Mouse (Mus musculus) splenic B cell, adult 2 months (primary cell): Measurements from ENCODE around the gene Tal1.

Source experiments
- DNase-seq: peaks from one replicate; pipeline ENCODE4 v3.0.0-alpha.2; 2011; ENCODE audit warnings: low read depth, low spot score
- H3K27me3 ChIP-seq: 2 replicates; pipeline ENCODE4 v1.6.1; 2012; ENCODE audit warnings: mild to moderate bottlenecking, low read length, moderate library complexity, mixed read lengths; ENCODE audit not compliant: control insufficient read depth, poor library complexity, insufficient read depth, severe bottlenecking
- H3K36me3 ChIP-seq: 2 replicates; pipeline ENCODE4 v1.6.1; 2012; ENCODE audit warnings: mild to moderate bottlenecking, low read length, moderate library complexity, mixed read lengths; ENCODE audit not compliant: control insufficient read depth, poor library complexity, insufficient read depth, severe bottlenecking

The Tal1 gene

DNA sequence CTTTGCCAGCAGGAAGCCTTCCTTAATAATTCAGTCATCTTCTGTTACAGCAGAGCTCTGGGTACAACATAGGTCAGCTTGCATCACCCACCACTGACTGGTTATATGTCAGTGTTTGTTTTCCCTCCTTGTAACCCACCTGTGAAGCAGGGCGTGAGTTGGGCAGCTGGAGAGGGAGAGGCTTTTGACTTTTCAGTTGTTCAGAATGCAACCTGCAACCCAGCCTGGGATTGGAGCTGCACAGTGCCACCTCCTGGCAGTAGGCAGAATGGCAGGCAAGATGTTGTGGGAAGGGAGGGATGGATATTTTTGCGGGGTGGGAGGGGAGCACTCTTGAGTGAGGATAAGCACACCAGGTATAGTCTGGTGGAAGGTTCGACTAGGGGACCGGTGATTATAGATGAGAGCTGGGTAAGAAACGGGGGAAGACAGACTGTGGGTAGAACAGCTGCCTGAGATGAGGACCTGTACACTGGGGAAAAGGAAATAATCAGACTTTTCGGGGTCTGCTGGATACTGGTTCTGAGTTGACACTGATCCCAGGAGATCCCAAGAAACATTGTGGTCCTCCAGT lies 29.4 kb downstream of the Tal1 start:
- DNase-seq = peak; percentile 52
- H3K27me3 ChIP-seq = no peaks in the 10 kb centered on the region

DNA sequence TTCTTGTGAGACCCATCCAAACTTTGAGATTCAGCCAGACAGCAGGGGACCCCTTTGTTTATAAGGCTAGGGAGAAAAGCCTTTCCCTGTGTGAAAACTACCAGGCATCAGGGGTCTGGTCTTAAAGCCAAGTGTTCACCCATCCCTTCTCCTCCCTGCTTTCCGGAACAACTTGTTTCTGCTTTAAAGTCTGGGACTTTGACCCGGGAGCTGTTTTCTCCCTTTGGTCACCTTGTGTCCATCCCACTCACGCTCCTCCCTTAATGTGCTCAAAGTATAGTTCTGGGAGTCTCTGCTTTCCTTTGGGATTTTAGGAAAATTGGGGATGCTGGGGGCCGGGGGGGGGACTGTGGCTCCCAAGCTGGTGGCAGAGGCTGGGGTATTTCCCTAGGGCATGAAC lies 30.0 kb downstream of the Tal1 start:
- Histone ChIP-seq H3K36me3 (no peaks in the 10 kb centered on the region), H3K27me3 (no peaks in the 10 kb centered on the region)
- DNase-seq = no peak

More for the DNA sequence above, 29.4 kb downstream of the Tal1 start:
- no peaks in the 10 kb centered on the region for H3K36me3 ChIP-seq

DNA sequence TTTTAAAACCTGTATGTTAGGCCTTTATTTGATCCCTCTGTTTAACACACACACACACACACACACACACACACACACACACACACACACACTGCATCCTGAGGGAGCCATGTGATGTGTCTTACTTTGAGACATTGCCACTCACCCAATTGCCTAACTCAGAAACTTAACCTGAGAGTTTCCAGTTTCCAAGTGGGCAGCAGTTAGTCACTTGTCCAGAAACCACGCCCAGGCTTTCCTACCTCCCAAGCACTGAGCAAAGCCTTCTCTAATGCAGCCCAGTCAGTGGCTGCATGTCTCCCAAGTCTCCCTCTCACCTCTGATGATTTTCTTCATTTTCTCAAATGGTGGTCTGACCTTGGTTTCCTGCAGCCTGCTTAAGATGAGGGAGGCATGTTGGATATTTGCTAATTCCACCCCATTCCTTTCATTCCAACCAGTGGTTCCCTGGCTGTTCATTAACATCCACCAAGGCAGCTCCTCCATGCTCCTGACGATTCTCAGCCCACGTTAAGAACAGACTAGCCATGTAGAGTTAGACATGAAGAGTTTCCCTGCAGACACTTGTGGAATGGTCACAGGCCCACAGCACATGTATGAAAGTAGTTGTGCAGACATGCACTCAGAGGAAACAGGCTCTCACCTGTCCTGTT lies 30.7 kb downstream of the Tal1 start:
- Histone ChIP-seq H3K27me3 (no peaks in the 10 kb centered on the region), H3K36me3 (no peaks in the 10 kb centered on the region)
- DNase-seq = no peak

DNA sequence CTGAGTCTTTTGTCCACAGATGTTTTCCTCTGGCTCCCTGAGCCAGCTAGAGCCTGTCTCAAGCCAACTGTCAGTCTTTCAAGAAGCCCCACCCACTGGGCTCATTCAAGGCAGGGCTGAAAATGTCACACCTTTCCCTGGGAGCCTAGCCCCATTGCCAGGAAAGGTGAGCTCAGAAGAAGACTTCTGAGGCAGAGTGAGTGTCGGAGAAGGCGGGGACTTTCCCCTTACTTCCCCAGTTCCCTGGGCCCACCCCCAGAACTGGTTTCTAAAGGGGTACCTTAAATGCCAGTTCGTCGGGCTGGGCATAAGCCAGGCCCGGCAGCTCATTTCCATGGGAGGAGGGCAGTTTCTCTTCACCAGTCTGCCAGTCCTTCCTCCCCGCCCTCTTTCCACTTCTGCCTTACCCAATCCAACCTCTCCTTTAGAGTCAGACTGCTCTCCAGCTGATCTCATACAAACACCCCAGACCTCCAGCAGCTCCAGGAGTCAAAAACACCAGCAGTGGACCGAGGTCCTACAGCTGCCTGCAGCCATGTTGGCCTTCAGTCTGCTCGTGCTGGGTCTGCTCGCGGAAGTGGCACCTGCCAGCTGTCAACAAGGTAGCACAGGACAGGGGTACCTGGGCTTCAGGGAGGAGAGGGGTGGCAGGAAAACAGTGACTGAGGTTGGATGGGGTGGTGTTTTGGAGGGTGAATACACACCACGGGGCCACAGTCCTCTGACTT lies 32.5 kb downstream of the Tal1 start, which contains the start of gene Pdzk1ip1:
Gene Pdzk1ip1, plus strand, starts transcription at position 98 of the 728 bp plus-strand sequence.
- no peaks in the 10 kb centered on the region for H3K36me3 ChIP-seq
- DNase-seq = no peak
- H3K27me3 ChIP-seq = no peaks in the 10 kb centered on the region

DNA sequence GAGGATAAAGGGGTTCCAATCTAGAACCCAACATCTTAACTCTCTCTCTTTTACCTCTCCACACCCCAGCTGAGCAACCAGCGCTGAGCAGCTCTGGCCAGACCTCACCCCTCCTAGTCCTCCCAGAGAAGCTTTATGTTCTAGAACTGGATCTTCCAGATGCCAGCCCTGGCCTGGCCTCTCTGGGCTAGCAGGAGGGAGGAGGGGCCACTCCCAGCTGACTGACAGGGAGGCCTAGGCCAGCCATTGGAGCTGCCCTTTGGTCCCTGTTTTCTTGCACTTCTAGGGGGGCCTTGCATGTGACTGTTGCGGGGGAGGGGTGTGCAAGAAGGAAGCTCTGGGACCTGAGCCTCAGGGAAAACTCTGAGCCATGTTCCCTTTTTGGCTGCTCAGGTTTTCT lies 34.4 kb downstream of the Tal1 start:
- H3K27me3 ChIP-seq = no peaks in the 10 kb centered on the region
- H3K36me3 ChIP-seq = no peaks in the 10 kb centered on the region
- no peak for DNase-seq

DNA sequence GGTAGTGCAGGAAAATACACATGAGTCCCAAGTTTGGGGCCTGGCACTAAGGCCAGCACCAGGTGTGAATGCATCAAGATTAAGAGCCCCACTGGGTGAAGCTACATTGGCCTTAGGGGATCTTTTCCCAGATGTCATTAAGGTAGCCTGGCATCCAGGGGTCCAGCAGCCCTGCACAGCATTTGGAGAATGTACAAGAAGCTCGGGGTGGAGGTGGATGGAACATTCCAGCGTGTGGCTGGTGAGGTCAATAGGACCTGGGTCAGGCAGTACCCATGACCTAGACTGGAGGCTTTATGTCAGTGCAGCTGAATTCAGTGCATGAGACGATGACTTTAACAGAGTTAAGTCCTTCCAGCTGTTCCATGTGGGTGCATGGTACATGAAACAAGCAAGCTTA lies 35.6 kb downstream of the Tal1 start:
- no peak for DNase-seq
- Histone ChIP-seq H3K36me3 (no peaks in the 10 kb centered on the region), H3K27me3 (no peaks in the 10 kb centered on the region)

DNA sequence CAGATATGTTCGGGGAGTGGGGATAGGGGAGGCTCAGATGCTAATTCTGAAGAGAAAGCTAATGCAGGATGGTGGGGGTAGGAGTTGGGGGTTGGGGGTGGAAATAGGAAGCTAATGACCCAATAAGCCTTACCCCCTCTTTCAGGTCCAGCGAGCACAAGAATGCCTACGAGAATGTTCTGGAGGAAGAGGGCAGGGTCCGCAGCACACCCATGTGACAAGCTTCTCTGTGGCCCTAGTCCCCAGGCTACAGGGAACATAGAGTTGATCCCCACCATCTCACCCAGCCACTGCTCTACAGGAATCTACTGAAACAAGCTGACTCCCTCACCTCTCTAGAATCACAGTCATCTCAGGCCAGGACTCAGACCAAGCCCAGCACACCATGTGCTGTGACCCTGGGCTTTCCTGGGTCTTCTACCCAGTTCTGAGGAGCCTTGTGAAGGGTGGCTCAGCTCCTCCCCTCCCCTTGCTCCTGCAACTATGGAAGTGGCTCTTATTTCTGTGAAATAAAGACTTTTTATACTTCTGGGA lies 37.2 kb downstream of the Tal1 start:
- no peak for DNase-seq
- Histone ChIP-seq H3K36me3 (no peaks in the 10 kb centered on the region), H3K27me3 (no peaks in the 10 kb centered on the region)

DNA sequence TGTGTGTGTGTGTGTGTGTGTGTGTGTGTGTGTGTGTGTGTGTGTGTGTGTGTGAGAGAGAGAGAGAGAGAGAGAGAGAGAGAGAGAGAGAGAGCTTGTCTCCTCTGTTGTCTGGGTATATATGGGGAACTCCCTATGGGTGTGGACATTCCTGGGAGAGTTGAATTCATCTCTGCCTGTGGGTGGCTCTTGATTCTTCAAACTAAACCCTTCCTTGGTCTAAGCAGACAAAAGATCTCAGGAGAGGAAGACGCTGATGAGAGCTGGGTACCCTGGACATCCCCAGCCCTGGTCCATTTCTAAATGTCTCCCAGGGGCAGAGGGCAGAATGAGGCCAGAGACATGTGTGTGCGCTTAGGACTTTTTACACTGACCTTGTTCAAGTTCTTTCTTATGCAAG lies 37.8 kb downstream of the Tal1 start:
- H3K36me3 ChIP-seq = no peaks in the 10 kb centered on the region
- no peak for DNase-seq
- no peaks in the 10 kb centered on the region for H3K27me3 ChIP-seq

DNA sequence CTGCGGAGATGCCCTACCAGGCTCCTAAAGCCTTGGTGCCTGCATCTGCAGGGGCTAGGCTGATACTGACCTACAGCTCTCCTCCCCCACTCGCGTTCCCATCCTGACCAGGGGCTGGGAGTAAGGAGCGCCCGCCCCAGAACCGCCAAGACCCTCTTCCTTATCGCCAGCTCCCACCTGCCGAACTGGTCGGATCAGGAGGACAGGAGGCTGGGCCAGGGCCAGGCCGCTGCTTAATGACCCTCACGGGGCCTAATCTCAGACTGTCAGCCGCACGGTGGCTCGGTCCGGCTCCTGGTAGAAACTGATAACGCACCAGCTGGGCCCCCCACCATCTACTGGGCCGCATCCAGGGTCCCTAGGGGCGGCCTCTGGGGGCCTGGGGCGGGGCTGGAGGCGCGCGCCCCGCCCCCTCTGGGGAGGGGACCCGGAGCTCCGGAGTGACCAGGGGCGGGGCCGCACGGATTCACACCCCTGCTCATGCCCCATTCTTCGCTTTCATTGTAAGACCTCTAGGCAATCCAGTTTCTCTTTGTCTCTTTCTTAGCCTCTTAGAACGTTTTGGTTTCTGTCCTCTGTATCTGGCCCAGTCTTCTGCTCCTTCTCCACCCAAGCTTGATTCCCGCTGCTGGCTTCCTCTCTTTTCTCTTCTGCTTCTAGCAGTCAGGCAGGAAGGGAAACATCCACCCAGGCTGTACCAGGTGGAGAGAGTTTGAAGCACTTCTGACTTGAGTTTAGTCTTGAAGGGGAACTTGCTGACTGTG lies 39.6 kb downstream of the Tal1 start:
- H3K36me3 ChIP-seq = no peaks in the 10 kb centered on the region
- DNase-seq = no peak
- H3K27me3 ChIP-seq = no peaks in the 10 kb centered on the region

DNA sequence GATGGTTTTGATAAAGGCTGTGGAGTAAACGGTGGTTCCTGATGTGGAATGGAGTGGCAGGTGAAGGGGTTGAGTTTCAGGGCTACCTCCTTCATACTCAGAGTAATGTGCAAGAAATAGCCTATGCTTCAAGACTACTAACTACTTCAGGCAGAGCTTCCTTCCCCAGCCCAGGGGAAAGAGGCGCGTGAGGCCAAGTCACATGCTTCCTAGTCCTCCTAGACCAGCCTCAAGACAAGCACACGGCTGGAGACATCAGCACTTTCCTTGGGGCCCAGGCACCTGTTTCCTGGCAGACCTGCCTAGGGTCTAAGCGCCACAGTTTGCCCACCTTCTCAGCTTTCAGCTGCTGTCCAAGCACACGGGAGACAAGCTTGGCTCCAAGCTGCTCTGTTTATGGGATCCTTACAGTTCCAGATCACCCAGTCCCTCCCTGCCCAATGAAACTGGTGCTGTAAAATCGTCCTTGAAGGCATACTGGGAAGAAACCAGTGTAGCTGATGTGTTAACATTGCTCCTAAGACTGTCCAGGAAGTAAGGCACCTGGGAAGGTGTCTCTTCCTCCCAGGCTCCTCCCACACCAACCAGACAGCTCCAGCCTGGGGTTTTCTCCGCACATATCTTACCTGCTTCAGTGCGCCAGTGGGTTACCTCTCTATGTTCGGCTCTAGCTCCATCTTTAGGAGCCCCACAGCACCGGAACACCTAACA lies 40.4 kb downstream of the Tal1 start:
- DNase-seq = peak; percentile 8
- Histone ChIP-seq H3K27me3 (no peaks in the 10 kb centered on the region; the same call in 1 of the 2 replicates), H3K36me3 (no peaks in the 10 kb centered on the region)

DNA sequence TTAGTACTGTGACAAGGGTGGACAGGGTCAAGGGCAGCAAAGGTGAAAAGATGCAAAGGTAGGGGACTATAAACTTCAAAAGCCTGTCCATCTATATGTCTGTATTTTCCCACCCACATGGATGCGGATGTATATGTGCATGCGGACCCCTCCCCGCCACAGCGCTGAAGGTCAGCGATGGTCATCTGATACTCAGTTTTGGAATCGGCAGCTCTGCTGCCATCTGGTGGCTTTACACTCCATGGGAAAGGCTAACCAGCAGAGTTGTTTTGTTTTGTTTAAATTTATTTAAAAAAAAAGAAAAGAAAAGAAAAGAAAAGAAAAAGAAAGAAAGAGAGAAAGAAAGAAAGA lies 40.9 kb downstream of the Tal1 start:
- Histone ChIP-seq H3K36me3 (no peaks in the 10 kb centered on the region), H3K27me3 (no peaks in the 10 kb centered on the region; the same call in 1 of the 2 replicates)
- DNase-seq = no peak

DNA sequence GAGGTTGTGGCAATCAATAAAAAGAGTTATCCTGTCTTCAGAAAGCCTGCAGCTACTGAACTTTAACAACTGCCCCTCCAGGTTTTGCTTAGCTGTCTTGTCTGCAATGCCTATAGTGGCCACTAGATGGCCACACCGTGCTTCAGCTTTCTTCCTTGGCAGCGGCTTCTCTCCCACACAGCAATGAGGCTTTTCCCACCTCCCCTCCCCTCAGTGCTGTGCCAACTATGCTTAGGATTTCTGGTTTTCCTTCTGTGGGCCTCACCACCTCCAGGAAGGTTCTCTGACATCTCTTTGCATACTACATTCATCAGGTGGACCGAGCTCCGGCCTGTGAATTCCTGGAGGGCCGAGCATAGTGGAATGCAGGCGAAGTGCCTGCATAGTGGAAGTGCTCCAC lies 45.5 kb downstream of the Tal1 start:
- Histone ChIP-seq H3K36me3 (no peaks in the 10 kb centered on the region), H3K27me3 (no peaks in the 10 kb centered on the region; the same call in 1 of the 2 replicates)
- peak; percentile 65 for DNase-seq

DNA sequence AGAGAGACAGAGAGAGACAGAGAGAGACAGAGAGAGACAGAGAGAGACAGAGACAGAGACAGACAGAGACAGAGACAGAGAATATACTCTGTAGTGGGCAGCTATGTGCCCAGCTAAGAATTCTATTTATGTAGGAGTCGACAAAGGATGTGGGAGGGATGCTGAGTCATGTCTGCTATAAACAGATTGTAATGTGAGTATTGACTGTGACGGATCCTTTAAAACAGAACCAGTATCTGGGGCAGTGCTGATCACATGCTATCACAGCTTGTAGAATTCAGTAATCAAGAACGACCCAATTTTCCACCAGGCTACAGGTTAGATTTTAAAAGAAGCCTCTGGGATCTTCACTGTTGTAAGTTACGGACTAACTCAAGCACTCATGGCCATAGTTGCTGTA lies 47.3 kb downstream of the Tal1 start:
- no peak for DNase-seq
- H3K27me3 ChIP-seq = no peaks in the 10 kb centered on the region; the same call in 1 of the 2 replicates

DNA sequence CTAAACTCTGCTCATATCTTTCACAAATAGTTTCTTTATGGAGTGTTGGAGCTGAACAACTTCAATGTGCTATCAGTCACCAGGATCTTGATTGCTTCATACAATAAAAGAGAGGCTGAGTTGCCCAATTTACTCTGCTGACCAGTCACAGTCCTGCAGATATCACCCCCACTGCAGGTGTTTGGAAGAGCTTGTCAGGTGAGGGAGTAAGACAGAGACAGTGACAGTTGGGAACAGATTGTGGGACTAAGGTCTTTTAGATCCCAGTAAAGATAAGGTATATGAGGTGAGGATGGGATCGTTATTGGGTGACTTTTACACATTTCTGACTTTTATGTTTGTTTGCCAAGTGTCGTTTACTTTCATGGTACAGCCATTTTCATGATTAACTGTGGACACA lies 54.9 kb downstream of the Tal1 start:
- no peak for DNase-seq
- Histone ChIP-seq H3K27me3 (no peaks in the 10 kb centered on the region), H3K36me3 (no peaks in the 10 kb centered on the region)

More for the DNA sequence above, 47.3 kb downstream of the Tal1 start:
- H3K36me3 ChIP-seq = no peaks in the 10 kb centered on the region
